Mouse (Mus musculus): ENCODE data around the gene Slc26a3.

Gene Slc26a3

GRCm38 (mm10) chr12:31512634-31513411, 122.2 kb downstream of the Slc26a3 start:
- in situ Hi-C loops (cut with MboI, MseI), result loop anchor here (5.0 kb wide), 1 partner anchor 414 kb away; no protein-coding TSS in a partner anchor

GRCm38 (mm10) chr12:31513724-31514503, 123.2 kb downstream of the Slc26a3 start:
- in situ Hi-C loops (cut with MboI, MseI), result loop anchor here (5.0 kb wide), 1 partner anchor 413 kb away; no protein-coding TSS in a partner anchor

- in situ Hi-C loops (cut with MboI, MseI), result no loop called here
Observed at GRCm38 (mm10) chr12:31520119-31520518, 129.4 kb downstream of the Slc26a3 start.

- in situ Hi-C loops (cut with MboI, MseI), result no loop called here
Observed at GRCm38 (mm10) chr12:31521371-31521770, 130.7 kb downstream of the Slc26a3 start.

All from regulatory T cell (primary cell).